ENCODE assay signal across 8 mouse cellular contexts in the genomic region with DNA sequence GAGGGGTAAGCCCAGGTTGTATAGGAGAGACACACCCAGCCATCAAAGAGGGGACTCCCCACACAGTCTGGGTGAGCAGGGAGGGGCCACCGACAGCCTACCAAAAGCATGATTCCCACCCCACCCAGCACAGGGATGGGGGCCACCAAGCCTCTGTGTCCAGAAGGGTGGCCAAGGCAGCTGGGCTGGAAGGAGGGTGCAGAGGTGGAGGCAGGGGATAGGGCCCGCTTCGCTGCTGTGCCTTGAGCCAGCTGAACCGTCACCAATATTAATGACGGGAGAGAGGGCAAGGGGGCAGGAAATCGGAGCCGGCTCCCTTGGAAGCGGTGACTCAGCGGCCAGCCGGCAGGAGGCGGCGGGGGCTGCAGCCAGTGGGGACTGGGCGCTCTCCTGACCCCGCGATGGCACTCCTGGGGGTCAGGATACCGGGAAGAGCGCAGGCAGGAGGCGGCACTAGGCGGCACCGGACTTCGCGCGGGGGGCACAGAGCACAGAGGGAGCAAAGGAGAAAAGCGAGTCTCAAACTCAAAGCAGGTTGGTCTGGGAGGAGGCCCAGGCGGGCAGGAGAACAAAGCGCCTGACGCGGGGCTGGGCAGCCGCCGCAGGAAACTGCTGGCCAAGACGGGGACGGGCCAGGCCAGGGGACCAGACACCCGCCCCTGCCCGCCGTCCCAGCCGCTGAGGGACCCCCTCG. TPM values are rescaled to one million over a fixed set of nuclear protein-coding genes. Genes with fewer than 3 reads are reported as not detected.
DNase-seq lines count a peak whose midpoint lies in the region; ATAC-seq and TF ChIP-seq lines count a peak whose summit lies in the region.

No protein-coding gene starts in this region.

- 0 out of 2 replicates have a peak overlapping the region, but pooled peaks have one; percentile 6 for H3K4me3 ChIP-seq in embryonic fibroblast, embryonic 13.5 days (ENCODE audit: insufficient read depth, low read length)
- peak overlapping the region; percentile 24 for H3K4me3 ChIP-seq in limb, embryonic 11.5 days (ENCODE audit: low read depth, low read length)
- H3K4me3 ChIP-seq in neural tube, embryonic 13.5 days = peak overlapping the region; percentile 24

- 1% methylated on average over 37 of the region's 37 CpGs for WGBS in limb, embryonic 11.5 days
- WGBS in neural tube, embryonic 13.5 days = 2% methylated on average over 37 of the region's 37 CpGs

- H3K27ac ChIP-seq in embryonic fibroblast, embryonic 13.5 days (ENCODE audit: insufficient read depth, low read length) = peak overlapping the region; percentile 41
- peak overlapping the region; percentile 43 for H3K27ac ChIP-seq in limb, embryonic 11.5 days (replicated peaks; ENCODE audit: low read depth, low read length)
- no peak overlapping the region for H3K27ac ChIP-seq in neural tube, embryonic 13.5 days (replicated peaks)

- H3K4me1 ChIP-seq in embryonic fibroblast, embryonic 13.5 days (ENCODE audit: control insufficient read depth, insufficient read depth, low read length) = no peaks in the 10 kb centered on the region
- peaks cover 31% of the 10 kb centered on the region for H3K4me1 ChIP-seq in limb, embryonic 11.5 days (ENCODE audit: control insufficient read depth, insufficient read depth, low read length)
- H3K4me1 ChIP-seq in neural tube, embryonic 13.5 days (replicated peaks) = peaks cover 8% of the 10 kb centered on the region

- no peak for TF ChIP-seq CTCF in embryonic fibroblast, embryonic 13.5 days (IDR thresholded peaks at IDR 0.05; ENCODE audit: borderline replicate concordance, insufficient read depth, low read length)

- peak; percentile 69 for ATAC-seq in limb, embryonic 11.5 days (ENCODE audit: insufficient number of reproducible peaks, low FRiP score, low TSS enrichment, low read depth)
- peak; percentile 41; the same call in 1 of the 2 replicates for ATAC-seq in neural tube, embryonic 13.5 days (ENCODE audit: low read depth)

- H3K9me3 ChIP-seq in limb, embryonic 11.5 days (ENCODE audit: control insufficient read depth, low read length) = no peaks in the 10 kb centered on the region
- no peaks in the 10 kb centered on the region for H3K9me3 ChIP-seq in neural tube, embryonic 13.5 days

- H3K9ac ChIP-seq in limb, embryonic 11.5 days (ENCODE audit: low read length) = peak overlapping the region; percentile 62
- peak overlapping the region; percentile 55 for H3K9ac ChIP-seq in neural tube, embryonic 13.5 days

- TF ChIP-seq POLR2A in embryonic fibroblast, embryonic 13.5 days (IDR thresholded peaks at IDR 0.05; ENCODE audit: low read depth, low read length) = no peak

- H3K4me2 ChIP-seq in limb, embryonic 11.5 days (ENCODE audit: low read depth, severe bottlenecking) = peak overlapping the region; percentile 51
- H3K4me2 ChIP-seq in neural tube, embryonic 13.5 days = peak overlapping the region; percentile 54

- no peaks in the 10 kb centered on the region for H3K27me3 ChIP-seq in limb, embryonic 11.5 days (ENCODE audit: control insufficient read depth, insufficient read depth, low read length)
- peaks cover 5% of the 10 kb centered on the region for H3K27me3 ChIP-seq in neural tube, embryonic 13.5 days

- no peaks in the 10 kb centered on the region for H3K36me3 ChIP-seq in limb, embryonic 11.5 days (ENCODE audit: control insufficient read depth, insufficient read depth, low read length)
- H3K36me3 ChIP-seq in neural tube, embryonic 13.5 days = peaks cover 2% of the 10 kb centered on the region; the same call in 1 of the 2 replicates

- DNase-seq in adrenal gland, adult 8-10 months = peak; percentile 38
- peak; percentile 43 for DNase-seq in heart, postnatal 4 days
- DNase-seq in limb, embryonic 11.5 days (ENCODE audit: low spot score) = peak; percentile 77
- no peak for DNase-seq in layer of hippocampus, adult 9-11 months
- DNase-seq in thymus, postnatal 36 days = no peak
- no peak for DNase-seq in thymus, postnatal 10 days (ENCODE audit: low spot score in 2 of 2)

RNA-seq across cellular contexts. Expression of a gene that starts 24.5 kb away (rescaled TPM):
- total RNA-seq in adrenal gland, adult 8-10 months (2022) = 1 to 10 TPM in 2 of 4 experiments, under 1 TPM in 2; 0.62 to 3.5 (median 1.5) TPM
- polyA plus RNA-seq in embryonic fibroblast, embryonic 13.5 days (2011; ENCODE audit: insufficient read length, low read depth, missing spikeins) = 0.83 and 8.3 TPM in 2 replicates
- 10 to 100 TPM; 11.1 to 14.1 TPM for total RNA-seq in heart, postnatal 4 days (2021)
- 12.7 and 16.8 TPM in 2 replicates for polyA plus RNA-seq in limb, embryonic 11.5 days (2014; fragmentation: Nextera tagmentation; extraction: Ambion mirVana)
- polyA plus RNA-seq in neural tube, embryonic 13.5 days (2015; fragmentation: Nextera tagmentation; extraction: Ambion mirVana) = 10.1 and 10.8 TPM in 2 replicates

RNA-seq across cellular contexts. Expression of a gene that starts 40.3 kb away (rescaled TPM):
- 100 to 1,000 TPM; 269 to 308 (median 290) TPM for total RNA-seq in adrenal gland, adult 8-10 months (2022)
- 1,604 and 1,816 TPM in 2 replicates for polyA plus RNA-seq in embryonic fibroblast, embryonic 13.5 days (2011; ENCODE audit: insufficient read length, low read depth, missing spikeins)
- 100 to 1,000 TPM; 272 to 297 TPM for total RNA-seq in heart, postnatal 4 days (2021)
- 1,519 and 1,530 TPM in 2 replicates for polyA plus RNA-seq in limb, embryonic 11.5 days (2014; fragmentation: Nextera tagmentation; extraction: Ambion mirVana)
- polyA plus RNA-seq in neural tube, embryonic 13.5 days (2015; fragmentation: Nextera tagmentation; extraction: Ambion mirVana) = 495 and 526 TPM in 2 replicates

Comparison
In these comparisons a context has a peak if more than half of its experiments do, and no peak if none do; other contexts are left out.
1. DNase-seq: peak in adrenal gland, adult 8-10 months (single experiment), heart, postnatal 4 days (single experiment) and limb, embryonic 11.5 days (single experiment); none in layer of hippocampus, adult 9-11 months (single experiment), thymus, postnatal 36 days (0 of 2) and thymus, postnatal 10 days (0 of 2).
2. Peak in every context shown above with its lines, with median percentiles within 50 percentile points of each other: H3K4me3 ChIP-seq.